Mouse (Mus musculus) cortical plate, adult 2 months (tissue): ENCODE data around the gene Igfbp6.

Source experiments
- CTCF ChIP-seq: fragments of 200-500 bp; IDR thresholded peaks from 2 replicates; pipeline ENCODE4 v1.5.1; 2011; ENCODE audit warnings: mild to moderate bottlenecking, control low read depth, low read length; ENCODE audit not compliant: insufficient read depth; ENCODE audit errors: extremely low read depth
- POLR2A ChIP-seq: fragments of 200-500 bp; IDR thresholded peaks from 2 replicates; pipeline ENCODE4 v1.6.1; 2011; ENCODE audit warnings: mild to moderate bottlenecking, low read length, control low read depth; ENCODE audit not compliant: insufficient read depth; ENCODE audit errors: extremely low read depth

DNA sequence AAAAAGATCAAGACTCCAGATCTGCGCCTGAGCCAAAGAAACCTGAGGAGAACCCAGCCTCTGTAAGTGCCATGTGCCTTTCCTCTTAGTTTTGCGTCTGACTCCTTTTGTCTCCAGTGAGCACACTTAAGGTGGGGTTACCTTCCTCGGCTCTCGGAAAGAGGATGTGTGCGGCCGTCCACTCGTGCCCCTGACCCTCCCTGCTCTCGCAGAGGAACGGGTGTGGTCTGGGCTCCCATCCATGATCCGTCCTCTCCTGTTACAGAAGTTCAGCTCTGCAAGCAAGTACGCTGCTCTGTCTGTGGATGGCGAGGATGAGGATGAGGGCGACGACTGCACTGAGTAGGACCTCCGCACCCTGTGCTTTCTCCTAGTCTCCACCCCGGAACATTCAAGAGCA is 49.2 kb upstream of the Igfbp6 start:
- TF ChIP-seq POLR2A = no peak
- no peak for TF ChIP-seq CTCF
